Mouse (Mus musculus) intestine, embryonic 16.5 days (tissue): ENCODE data around the gene Reln. TPM values are rescaled to one million over a fixed set of nuclear protein-coding genes. Genes with fewer than 3 reads are reported as not detected.

ENCODE experiments used
- ATAC-seq: fragments of 200-750 bp; cut with Nextera tagmentation; 2 replicates; pipeline ENCODE4 v1.8.0; 2017; ENCODE audit warnings: moderate TSS enrichment, moderate library complexity
- H3K27ac ChIP-seq: fragments of 300-500 bp; sonication (generic); 2 replicates; pipeline ENCODE4 v1.5.1; 2014; ENCODE audit warnings: mild to moderate bottlenecking, low read length
- H3K27me3 ChIP-seq: fragments of 300-500 bp; sonication (generic); replicated peaks from 2 replicates; pipeline ENCODE4 v1.6.1; 2014; ENCODE audit warnings: low read length, control low read depth, mixed read lengths; ENCODE audit not compliant: control insufficient read depth, insufficient read depth
- H3K36me3 ChIP-seq: fragments of 300-500 bp; sonication (generic); 2 replicates; pipeline ENCODE4 v1.6.1; 2014; ENCODE audit warnings: low read length, control low read depth; ENCODE audit not compliant: control insufficient read depth, insufficient read depth
- H3K4me1 ChIP-seq: fragments of 300-500 bp; sonication (generic); 2 replicates; pipeline ENCODE4 v1.6.1; 2014; ENCODE audit warnings: low read length, control low read depth, mixed read lengths; ENCODE audit not compliant: control insufficient read depth, insufficient read depth
- H3K4me2 ChIP-seq: fragments of 300-500 bp; sonication (generic); 2 replicates; pipeline ENCODE4 v1.6.1; 2014; ENCODE audit warnings: low read depth, low read length, control low read depth
- H3K4me3 ChIP-seq: fragments of 300-500 bp; sonication (generic); 2 replicates; pipeline ENCODE4 v1.5.1; 2014; ENCODE audit warnings: mild to moderate bottlenecking, low read length
- H3K9ac ChIP-seq: fragments of 300-500 bp; sonication (generic); 2 replicates; pipeline ENCODE4 v1.6.1; 2014; ENCODE audit warnings: low read depth, low read length
- H3K9me3 ChIP-seq: fragments of 300-500 bp; sonication (generic); 2 replicates; pipeline ENCODE4 v1.6.1; 2016; ENCODE audit warnings: low read length, control low read depth; ENCODE audit not compliant: control insufficient read depth
- WGBS: fragments of 180-500 bp; shearing (Covaris S2); extraction: QIAGEN DNeasy Blood & Tissue Kit; methylation state at CpG from one replicate; pipeline ENCODE4 v1.1.7; 2014; 5-methylcytosine and 5-hydroxymethylcytosine counted together
- polyA plus RNA-seq: library from polyadenylated mRNA; unstranded; fragments of >200 nt; fragmentation: Nextera tagmentation; extraction: Ambion mirVana; gene quantifications from 2 replicates; pipeline ENCODE4 v1.2.1, GENCODE M21; 2015

The Reln gene
- polyA plus RNA-seq, 1 experiment from 2014 or later, result 2.0 TPM

GRCm38 (mm10) chr5:22164060-22164934, 180.2 kb downstream of the Reln start:
- no peak overlapping the region for H3K9ac ChIP-seq
- no peak overlapping the region for H3K27ac ChIP-seq
- no peaks in the 10 kb centered on the region for H3K4me1 ChIP-seq
- H3K4me2 ChIP-seq, result no peak overlapping the region
- ATAC-seq, result no peak
- no peaks in the 10 kb centered on the region for H3K9me3 ChIP-seq
- H3K27me3 ChIP-seq, result no peaks in the 10 kb centered on the region
- 60% methylated on average over 10 of the region's 10 CpGs for WGBS
- H3K4me3 ChIP-seq, result no peak overlapping the region
- H3K36me3 ChIP-seq, result no peaks in the 10 kb centered on the region

GRCm38 (mm10) chr5:22160935-22161334, 183.6 kb downstream of the Reln start:
- WGBS, result 41% methylated on average over 2 of the region's 2 CpGs
- no peaks in the 10 kb centered on the region for H3K36me3 ChIP-seq
- H3K27ac ChIP-seq, result no peak overlapping the region
- ATAC-seq, result no peak
- H3K4me3 ChIP-seq, result no peak overlapping the region
- no peaks in the 10 kb centered on the region for H3K27me3 ChIP-seq
- no peak overlapping the region for H3K4me2 ChIP-seq
- no peaks in the 10 kb centered on the region for H3K4me1 ChIP-seq
- H3K9me3 ChIP-seq, result no peaks in the 10 kb centered on the region
- no peak overlapping the region for H3K9ac ChIP-seq

- H3K27me3 ChIP-seq, result no peaks in the 10 kb centered on the region
- H3K27ac ChIP-seq, result no peak overlapping the region
- no peak overlapping the region for H3K4me3 ChIP-seq
- no peak for ATAC-seq
- no peaks in the 10 kb centered on the region for H3K4me1 ChIP-seq
- H3K4me2 ChIP-seq, result no peak overlapping the region
- H3K9me3 ChIP-seq, result no peaks in the 10 kb centered on the region
- no peaks in the 10 kb centered on the region for H3K36me3 ChIP-seq
- WGBS, result 78% methylated on average over 11 of the region's 11 CpGs
- no peak overlapping the region for H3K9ac ChIP-seq
These were observed 185.7 kb downstream of the Reln start for GRCm38 (mm10) chr5:22158754-22159153.

- Histone ChIP-seq H3K36me3 (no peaks in the 10 kb centered on the region), H3K4me3 (no peak overlapping the region), H3K4me1 (no peaks in the 10 kb centered on the region), H3K9ac (no peak overlapping the region), H3K4me2 (no peak overlapping the region), H3K27me3 (no peaks in the 10 kb centered on the region), H3K27ac (no peak overlapping the region), H3K9me3 (no peaks in the 10 kb centered on the region)
- no peak for ATAC-seq
- 59% methylated on average over 6 of the region's 6 CpGs for WGBS
These were observed 190.9 kb downstream of the Reln start for GRCm38 (mm10) chr5:22153601-22154000.

GRCm38 (mm10) chr5:22141821-22142220, 202.7 kb downstream of the Reln start:
- Histone ChIP-seq H3K27ac (no peak overlapping the region), H3K4me2 (no peak overlapping the region), H3K9ac (no peak overlapping the region), H3K36me3 (no peaks in the 10 kb centered on the region), H3K9me3 (no peaks in the 10 kb centered on the region), H3K27me3 (no peaks in the 10 kb centered on the region), H3K4me3 (no peak overlapping the region), H3K4me1 (no peaks in the 10 kb centered on the region)
- WGBS, result 68% methylated on average over 4 of the region's 4 CpGs
- ATAC-seq, result no peak

GRCm38 (mm10) chr5:22139015-22139414, 205.5 kb downstream of the Reln start:
- Histone ChIP-seq H3K4me3 (no peak overlapping the region), H3K36me3 (no peaks in the 10 kb centered on the region), H3K9me3 (no peaks in the 10 kb centered on the region), H3K4me2 (no peak overlapping the region), H3K9ac (no peak overlapping the region), H3K4me1 (no peaks in the 10 kb centered on the region), H3K27ac (no peak overlapping the region), H3K27me3 (no peaks in the 10 kb centered on the region)
- 42% methylated on average over 2 of the region's 2 CpGs for WGBS
- no peak for ATAC-seq

- H3K4me1 ChIP-seq, result no peaks in the 10 kb centered on the region
- H3K27me3 ChIP-seq, result no peaks in the 10 kb centered on the region
- no peaks in the 10 kb centered on the region for H3K36me3 ChIP-seq
- WGBS, result 73% methylated on average over 9 of the region's 9 CpGs
- no peak for ATAC-seq
- no peaks in the 10 kb centered on the region for H3K9me3 ChIP-seq
- no peak overlapping the region for H3K9ac ChIP-seq
- no peak overlapping the region for H3K27ac ChIP-seq
- H3K4me2 ChIP-seq, result no peak overlapping the region
- no peak overlapping the region for H3K4me3 ChIP-seq
These were observed 210.1 kb downstream of the Reln start for GRCm38 (mm10) chr5:22134402-22134801.

GRCm38 (mm10) chr5:22131730-22132522, 212.6 kb downstream of the Reln start:
- no peaks in the 10 kb centered on the region for H3K27me3 ChIP-seq
- H3K9ac ChIP-seq, result no peak overlapping the region
- WGBS, result 81% methylated on average over 5 of the region's 5 CpGs
- H3K4me3 ChIP-seq, result no peak overlapping the region
- H3K9me3 ChIP-seq, result no peaks in the 10 kb centered on the region
- H3K27ac ChIP-seq, result no peak overlapping the region
- no peak overlapping the region for H3K4me2 ChIP-seq
- ATAC-seq, result no peak
- no peaks in the 10 kb centered on the region for H3K4me1 ChIP-seq
- H3K36me3 ChIP-seq, result no peaks in the 10 kb centered on the region

- H3K36me3 ChIP-seq, result no peaks in the 10 kb centered on the region
These were observed 216.9 kb downstream of the Reln start for GRCm38 (mm10) chr5:22127583-22127982.

More at GRCm38 (mm10) chr5:22127583-22127982, 216.9 kb downstream of the Reln start:
- Histone ChIP-seq H3K27ac (no peak overlapping the region), H3K4me2 (no peak overlapping the region), H3K9me3 (no peaks in the 10 kb centered on the region), H3K9ac (no peak overlapping the region), H3K4me3 (no peak overlapping the region), H3K27me3 (no peaks in the 10 kb centered on the region), H3K4me1 (no peaks in the 10 kb centered on the region)
- ATAC-seq, result no peak
